9 mouse cellular contexts compared by ENCODE assay signal in the genomic region with DNA sequence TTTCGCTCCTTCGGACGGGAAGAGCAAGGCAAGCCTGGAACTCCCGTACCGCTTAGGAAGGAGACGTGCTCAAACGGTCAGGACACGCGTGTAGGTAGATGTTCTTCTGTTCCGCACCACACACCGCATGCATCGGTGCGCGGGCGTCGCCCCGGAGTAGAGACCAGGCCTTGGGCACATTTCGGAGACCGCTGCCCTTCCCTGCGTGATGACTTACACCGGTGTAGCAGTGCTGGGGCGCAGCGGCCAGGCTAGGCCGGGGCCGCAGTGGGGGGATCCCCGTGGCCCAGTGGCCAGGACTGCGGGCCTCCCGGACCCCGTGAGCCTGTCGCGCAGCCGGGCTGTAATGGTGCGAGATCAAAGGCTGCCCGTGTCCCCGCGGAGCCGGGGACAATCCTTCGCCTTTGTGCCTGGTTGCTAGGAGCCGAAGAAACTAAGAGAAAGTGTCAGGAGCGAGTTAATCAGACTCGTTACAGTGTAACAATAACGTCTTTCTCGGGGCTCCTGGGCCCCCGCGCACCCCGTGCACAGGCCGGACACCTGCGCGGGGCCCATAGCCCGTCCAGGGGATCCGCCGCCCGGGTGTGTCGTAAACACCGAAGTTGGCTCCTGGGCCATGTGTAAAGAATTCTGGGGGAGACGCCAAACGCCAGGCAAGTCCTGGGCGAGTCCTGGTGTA. TPM values are rescaled to one million over a fixed set of nuclear protein-coding genes. Genes with fewer than 3 reads are reported as not detected.
DNase-seq lines count a peak whose midpoint lies in the region; ATAC-seq and TF ChIP-seq lines count a peak whose summit lies in the region.
"Had no signal": no experiment of that assay in that cellular context is flagged by ENCODE, and none has a peak within 500 bp of the region (broad histone marks: within the 10 kb centered on the region; RNA-seq: fewer than 3 reads in every experiment).

No protein-coding gene starts in this region.

- WGBS in midbrain, embryonic 10.5 days, result 1% methylated on average over 58 of the region's 58 CpGs

- H3K36me3 ChIP-seq in midbrain, embryonic 10.5 days, result no peaks in the 10 kb centered on the region

- H3K4me3 ChIP-seq in layer of hippocampus, adult 2 months, result peak overlapping the region; percentile 52
- peak overlapping the region; percentile 62 for H3K4me3 ChIP-seq in midbrain, embryonic 10.5 days

- peaks cover 85% of the 10 kb centered on the region for H3K4me1 ChIP-seq in midbrain, embryonic 10.5 days

- peak overlapping the region; percentile 70 for H3K27ac ChIP-seq in layer of hippocampus, adult 2 months
- H3K27ac ChIP-seq in midbrain, embryonic 10.5 days (replicated peaks), result peak overlapping the region; percentile 93

- peak; percentile 45 for ATAC-seq in granulocyte monocyte progenitor cell, adult 5-6 weeks (replicated peaks; ENCODE audit: poor library complexity, severe bottlenecking)

- peaks cover 99% of the 10 kb centered on the region for H3K27me3 ChIP-seq in midbrain, embryonic 10.5 days (ENCODE audit: low read depth, poor library complexity, severe bottlenecking)

- H3K9me3 ChIP-seq in midbrain, embryonic 10.5 days (replicated peaks), result no peaks in the 10 kb centered on the region

- no peak for TF ChIP-seq CTCF in layer of hippocampus, adult 2 months (conservative IDR thresholded peaks at IDR 0.05)

- DNase-seq in layer of hippocampus, adult 2 months (ENCODE audit: low spot score in 2 of 2), result peak; percentile 11 to 20
- no peak for DNase-seq in layer of hippocampus, adult 11-12 months (ENCODE audit: low spot score)
- peak; percentile 49 for DNase-seq in cerebellum, adult 8-10 months
- DNase-seq in kidney, postnatal 14 days, result peak; percentile 14
- peak; percentile 86 for DNase-seq in midbrain, embryonic 10.5 days (ENCODE audit: low spot score)
- peak; percentile 59 for DNase-seq in testis, postnatal 14 days (ENCODE audit: low spot score)
- no peak for DNase-seq in thymus, postnatal 36 days

RNA-seq across cellular contexts. Expression of a gene that starts 44.2 kb away (rescaled TPM):
- total RNA-seq in layer of hippocampus, adult 2 months (2021), result under 1 TPM; 0.17 to 0.36 TPM
- total RNA-seq in granulocyte monocyte progenitor cell, adult 5-6 weeks (2014; fragmentation: Nextera tagmentation), result not detected in 2 replicates
- not detected in 2 replicates for total RNA-seq in granulocyte monocyte progenitor cell, adult 5-6 weeks (2017)
- polyA plus RNA-seq in midbrain, embryonic 10.5 days (2016; fragmentation: Nextera tagmentation; extraction: Ambion mirVana), result 0.82 and 1.3 TPM in 2 replicates
- total RNA-seq: heart, postnatal 36 days had no signal

RNA-seq across cellular contexts. Expression of a gene that starts 58.8 kb away (rescaled TPM):
- 1 to 10 TPM; 3.9 to 4.4 TPM for total RNA-seq in layer of hippocampus, adult 2 months (2021)
- not detected in 2 replicates for total RNA-seq in granulocyte monocyte progenitor cell, adult 5-6 weeks (2014; fragmentation: Nextera tagmentation)
- total RNA-seq in granulocyte monocyte progenitor cell, adult 5-6 weeks (2017), result not detected in 2 replicates
- polyA plus RNA-seq in midbrain, embryonic 10.5 days (2016; fragmentation: Nextera tagmentation; extraction: Ambion mirVana), result 13.6 and 15.3 TPM in 2 replicates
- total RNA-seq: heart, postnatal 36 days had no signal

Comparison
In these comparisons a context has a peak if more than half of its experiments do, and no peak if none do; other contexts are left out.
1. DNase-seq: peak in layer of hippocampus, adult 2 months (2 of 2), cerebellum, adult 8-10 months (single experiment), kidney, postnatal 14 days (single experiment), midbrain, embryonic 10.5 days (single experiment) and testis, postnatal 14 days (single experiment); none in layer of hippocampus, adult 11-12 months (single experiment) and thymus, postnatal 36 days (0 of 2).
2. RNA of a gene that starts 58.8 kb away (total RNA-seq): 3.9 to 4.4 TPM in layer of hippocampus, adult 2 months; not detected in granulocyte monocyte progenitor cell, adult 5-6 weeks; every median in the first group is over 4 times any median in the second.